Mouse (Mus musculus): Measurements from ENCODE around the gene Wdr34.

Wdr34 gene

GRCm38 (mm10) chr2:30032244-30032846, 16.3 kb downstream of the Wdr34 start:
- DNase-seq (ENCODE audit: low spot score) = no peak

GRCm38 (mm10) chr2:30026997-30027396, 21.7 kb downstream of the Wdr34 start:
- DNase-seq (ENCODE audit: low spot score) = no peak

GRCm38 (mm10) chr2:30025454-30025853, 23.2 kb downstream of the Wdr34 start:
- DNase-seq (ENCODE audit: low spot score) = no peak

- DNase-seq (ENCODE audit: low spot score) = no peak
Measured at GRCm38 (mm10) chr2:30014326-30014966, 34.2 kb downstream of the Wdr34 start.

- DNase-seq (ENCODE audit: low spot score) = no peak
Measured at GRCm38 (mm10) chr2:30010840-30011281, 37.8 kb downstream of the Wdr34 start.

- DNase-seq (ENCODE audit: low spot score) = no peak
Measured at GRCm38 (mm10) chr2:30009101-30009500, 39.6 kb downstream of the Wdr34 start.

GRCm38 (mm10) chr2:29991962-29992361, 56.7 kb downstream of the Wdr34 start:
- DNase-seq (ENCODE audit: low spot score) = no peak

Measured in embryo, embryonic 10 days (tissue).